Mouse (Mus musculus) hindbrain, embryonic 10.5 days (tissue): ENCODE data around the gene Gjb5. TPM values are rescaled to one million over a fixed set of nuclear protein-coding genes. Genes with fewer than 3 reads are reported as not detected.

Source experiments
- DNase-seq: peaks from one replicate; pipeline ENCODE4 v3.0.0-alpha.2; 2017; ENCODE audit warnings: low spot score
- H3K27ac ChIP-seq: fragments of 300-500 bp; sonication (generic); 2 replicates; pipeline ENCODE4 v1.5.1; 2016; ENCODE audit warnings: mild to moderate bottlenecking, moderate library complexity
- H3K27me3 ChIP-seq: fragments of 300-500 bp; sonication (generic); 2 replicates; pipeline ENCODE4 v1.6.1; 2016; ENCODE audit warnings: mild to moderate bottlenecking; ENCODE audit not compliant: poor library complexity, insufficient read depth, severe bottlenecking
- H3K36me3 ChIP-seq: fragments of 300-500 bp; sonication (generic); 2 replicates; pipeline ENCODE4 v1.6.1; 2016; ENCODE audit warnings: mild to moderate bottlenecking, moderate library complexity
- H3K4me1 ChIP-seq: fragments of 300-500 bp; sonication (generic); replicated peaks from 2 replicates; pipeline ENCODE4 v1.6.1; 2016; ENCODE audit warnings: mild to moderate bottlenecking
- H3K4me3 ChIP-seq: fragments of 300-500 bp; sonication (generic); 2 replicates; pipeline ENCODE4 v1.5.1; 2016; ENCODE audit warnings: mild to moderate bottlenecking, moderate library complexity
- H3K9me3 ChIP-seq: fragments of 300-500 bp; sonication (generic); 2 replicates; pipeline ENCODE4 v1.6.1; 2016; ENCODE audit warnings: mild to moderate bottlenecking, moderate library complexity
- WGBS: fragments of 180-500 bp; shearing (Covaris S2); methylation state at CpG from one replicate; pipeline ENCODE4 v1.1.7; 2016; 5-methylcytosine and 5-hydroxymethylcytosine counted together
- polyA plus RNA-seq: library from polyadenylated mRNA; unstranded; fragments of >200 nt; fragmentation: Nextera tagmentation; extraction: Ambion mirVana; gene quantifications from 2 replicates; pipeline ENCODE4 v1.2.1, GENCODE M21; 2016

The Gjb5 gene
- polyA plus RNA-seq = 0.85 and 2.1 TPM in 2 replicates

DNA sequence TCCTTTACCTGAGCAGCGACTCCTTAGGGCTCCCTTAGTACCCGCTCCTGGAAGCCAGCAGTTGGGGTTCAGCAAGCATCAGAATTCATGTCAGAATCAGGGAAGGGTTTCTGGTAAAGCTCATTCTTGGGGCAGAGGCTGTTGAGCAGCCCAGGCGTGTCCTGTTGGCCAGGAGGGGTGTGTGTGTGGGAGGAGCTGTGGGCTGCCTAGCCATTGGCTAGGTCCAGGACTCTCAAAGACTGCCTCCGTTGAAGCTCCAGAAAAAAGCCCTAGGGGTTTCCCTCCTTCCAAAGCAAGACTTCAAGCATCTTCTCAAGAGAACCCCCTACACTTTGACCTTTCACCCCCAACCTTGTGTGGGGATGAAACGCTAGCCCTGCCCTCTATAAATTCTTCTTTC is at the start of gene Gjb5:
Gene Gjb5, minus strand, starts transcription at position 164 of the 400 bp plus-strand sequence.
- H3K36me3 ChIP-seq = no peaks in the 10 kb centered on the region
- no peak within 1 kb of the TSS; the same call in 1 of the 2 replicates for H3K27ac ChIP-seq
- peaks cover 15% of the 10 kb centered on the region; the same call in 1 of the 2 replicates for H3K27me3 ChIP-seq
- no peak within 1 kb of the TSS for H3K4me3 ChIP-seq
- no peaks in the 10 kb centered on the region for H3K9me3 ChIP-seq
- WGBS = 27% methylated on average over 5 of the region's 5 CpGs
- peak; percentile 27 for DNase-seq
- peaks cover 47% of the 10 kb centered on the region for H3K4me1 ChIP-seq

DNA sequence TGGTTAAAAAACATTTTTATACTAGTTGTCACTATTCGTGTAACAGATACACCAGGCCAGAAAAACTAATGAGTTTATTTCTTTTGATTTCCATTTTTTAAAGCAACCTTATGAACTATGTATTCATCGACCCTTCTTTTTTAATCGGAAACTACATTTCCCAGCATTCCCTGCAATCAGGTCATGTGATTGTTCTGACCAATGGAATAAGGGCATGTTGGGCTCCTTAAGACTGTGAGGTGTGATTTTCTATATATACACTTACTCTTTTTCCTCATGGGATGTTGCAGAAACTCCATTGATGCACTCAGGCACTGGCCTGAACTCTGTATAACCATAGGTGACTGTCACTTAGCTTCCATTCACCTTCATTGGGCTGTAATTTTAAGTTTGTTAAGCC is 44.6 kb upstream of the Gjb5 start:
- H3K27ac ChIP-seq = no peak overlapping the region
- DNase-seq = no peak
- no peaks in the 10 kb centered on the region for H3K9me3 ChIP-seq
- no peaks in the 10 kb centered on the region for H3K27me3 ChIP-seq
- H3K4me1 ChIP-seq = no peaks in the 10 kb centered on the region
- H3K4me3 ChIP-seq = no peak overlapping the region
- H3K36me3 ChIP-seq = no peaks in the 10 kb centered on the region
- WGBS = 68% methylated on average over 3 of the region's 3 CpGs

DNA sequence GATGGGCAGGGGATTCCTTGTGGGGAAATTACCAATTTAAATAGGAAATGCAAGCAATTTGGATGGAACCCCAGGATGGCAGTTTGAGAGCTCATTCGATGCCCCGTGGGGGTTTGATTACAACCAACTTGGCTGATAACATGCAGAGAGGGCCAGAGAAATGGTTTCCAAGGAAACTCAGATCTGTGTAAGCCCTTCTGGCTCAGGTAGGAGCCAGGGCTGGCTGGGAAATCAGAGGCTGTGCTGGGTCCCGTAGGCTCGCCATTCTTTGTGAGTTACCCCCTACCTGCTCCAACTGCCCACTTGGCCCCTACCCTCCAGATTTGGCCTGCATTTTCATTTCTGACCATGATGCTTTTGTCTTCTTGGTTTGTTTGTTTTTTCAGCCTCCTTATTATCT is 44.2 kb upstream of the Gjb5 start:
- Histone ChIP-seq H3K4me3 (no peak overlapping the region), H3K9me3 (no peaks in the 10 kb centered on the region), H3K27ac (no peak overlapping the region), H3K36me3 (no peaks in the 10 kb centered on the region), H3K27me3 (no peaks in the 10 kb centered on the region), H3K4me1 (no peaks in the 10 kb centered on the region)
- 90% methylated on average over 4 of the region's 4 CpGs for WGBS
- DNase-seq = no peak

- H3K9me3 ChIP-seq = no peaks in the 10 kb centered on the region
- H3K27ac ChIP-seq = no peak overlapping the region
- no peak overlapping the region for H3K4me3 ChIP-seq
- H3K4me1 ChIP-seq = no peaks in the 10 kb centered on the region
- H3K36me3 ChIP-seq = no peaks in the 10 kb centered on the region
- 65% methylated on average over 11 of the region's 11 CpGs for WGBS
- no peaks in the 10 kb centered on the region for H3K27me3 ChIP-seq
- no peak for DNase-seq
Measured at GRCm38 (mm10) chr4:127400165-127401145, 42.5 kb upstream of the Gjb5 start.

- no peak overlapping the region for H3K27ac ChIP-seq
- H3K4me3 ChIP-seq = no peak overlapping the region
- H3K9me3 ChIP-seq = peaks cover 4% of the 10 kb centered on the region; the same call in 1 of the 2 replicates
- DNase-seq = no peak
- H3K27me3 ChIP-seq = no peaks in the 10 kb centered on the region
- H3K4me1 ChIP-seq = no peaks in the 10 kb centered on the region
- H3K36me3 ChIP-seq = no peaks in the 10 kb centered on the region
- WGBS = 83% methylated on average over 4 of the region's 4 CpGs
Measured at GRCm38 (mm10) chr4:127395591-127395990, 37.6 kb upstream of the Gjb5 start.

GRCm38 (mm10) chr4:127389645-127390044 is 31.7 kb upstream of the Gjb5 start:
- Histone ChIP-seq H3K36me3 (no peaks in the 10 kb centered on the region), H3K4me1 (peaks cover 5% of the 10 kb centered on the region; the same call in 1 of the 2 replicates), H3K9me3 (peaks cover 4% of the 10 kb centered on the region; the same call in 1 of the 2 replicates), H3K4me3 (no peak overlapping the region), H3K27me3 (no peaks in the 10 kb centered on the region), H3K27ac (no peak overlapping the region; the same call in 1 of the 2 replicates)
- 73% methylated on average over 13 of the region's 13 CpGs for WGBS
- no peak for DNase-seq

DNA sequence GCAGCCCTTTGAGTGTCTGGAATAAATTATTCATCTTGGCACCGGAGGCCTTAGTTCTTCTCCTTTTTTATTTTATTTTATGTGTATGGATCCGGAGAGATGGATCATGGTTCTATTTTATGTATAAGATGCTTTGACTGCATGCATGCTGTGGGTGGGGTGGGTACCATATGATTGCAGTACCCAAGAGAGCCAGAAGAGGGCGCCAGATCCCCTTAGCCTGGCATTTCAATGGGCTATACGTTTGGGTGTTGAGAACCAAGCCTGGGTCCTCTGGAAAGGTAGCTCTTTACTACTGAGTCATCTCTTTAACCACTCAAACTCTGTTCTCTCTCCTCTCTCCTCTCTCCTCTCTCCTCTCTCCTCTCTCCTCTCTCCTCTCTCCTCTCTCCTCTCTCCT is 19.4 kb upstream of the Gjb5 start:
- H3K4me1 ChIP-seq = peaks cover 32% of the 10 kb centered on the region
- no peak overlapping the region for H3K27ac ChIP-seq
- H3K27me3 ChIP-seq = no peaks in the 10 kb centered on the region
- 36% methylated on average over 4 of the region's 4 CpGs for WGBS
- no peaks in the 10 kb centered on the region for H3K9me3 ChIP-seq
- DNase-seq = no peak
- H3K36me3 ChIP-seq = no peaks in the 10 kb centered on the region
- H3K4me3 ChIP-seq = no peak overlapping the region

DNA sequence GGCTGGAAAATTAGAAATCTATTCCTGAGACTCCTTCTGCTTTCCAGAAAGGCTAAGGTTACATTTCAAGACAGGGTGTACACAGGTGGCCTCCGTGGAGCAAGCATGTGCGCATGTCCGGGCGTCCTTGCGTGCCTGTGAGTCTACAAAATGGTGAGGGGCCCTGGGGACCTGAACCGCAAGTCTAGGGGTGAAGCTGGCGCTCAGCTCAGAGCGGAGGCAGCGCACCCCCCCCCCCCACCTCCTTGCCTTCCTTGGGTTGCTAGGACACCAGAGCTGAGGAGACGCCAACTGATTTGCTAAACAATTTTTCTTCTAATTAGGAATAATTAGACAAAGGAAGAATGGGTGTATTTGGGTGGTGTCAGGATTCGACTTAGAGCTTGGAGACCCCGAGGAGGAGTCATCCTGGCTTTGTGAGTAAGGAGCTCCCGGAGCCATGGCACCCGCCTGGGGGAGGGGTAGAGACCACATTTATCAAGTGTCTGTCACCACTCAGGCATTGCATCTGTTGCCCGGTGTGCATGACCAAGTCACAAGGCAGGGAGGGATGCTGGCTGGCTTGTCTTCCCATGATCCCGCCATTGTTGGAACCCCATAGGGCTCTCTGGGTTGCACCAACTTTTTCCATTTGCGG is 17.7 kb upstream of the Gjb5 start:
- Histone ChIP-seq H3K27ac (peak overlapping the region; percentile 57; the same call in 1 of the 2 replicates), H3K4me3 (no peak overlapping the region), H3K36me3 (no peaks in the 10 kb centered on the region), H3K4me1 (peaks cover 33% of the 10 kb centered on the region), H3K27me3 (no peaks in the 10 kb centered on the region), H3K9me3 (no peaks in the 10 kb centered on the region)
- peak; percentile 64 for DNase-seq
- WGBS = 77% methylated on average over 17 of the region's 17 CpGs

- WGBS = 85% methylated on average over 4 of the region's 4 CpGs
- Histone ChIP-seq H3K4me1 (peaks cover 33% of the 10 kb centered on the region), H3K36me3 (no peaks in the 10 kb centered on the region), H3K27ac (no peak overlapping the region), H3K9me3 (no peaks in the 10 kb centered on the region), H3K4me3 (no peak overlapping the region), H3K27me3 (no peaks in the 10 kb centered on the region)
- DNase-seq = no peak
Measured at GRCm38 (mm10) chr4:127374645-127375044, 16.7 kb upstream of the Gjb5 start.

GRCm38 (mm10) chr4:127373491-127373890 is 15.5 kb upstream of the Gjb5 start:
- H3K4me3 ChIP-seq = no peak overlapping the region
- peaks cover 38% of the 10 kb centered on the region for H3K4me1 ChIP-seq
- H3K36me3 ChIP-seq = no peaks in the 10 kb centered on the region
- no peak for DNase-seq
- 80% methylated on average over 8 of the region's 8 CpGs for WGBS
- no peaks in the 10 kb centered on the region; the same call in 1 of the 2 replicates for H3K27me3 ChIP-seq
- no peak overlapping the region for H3K27ac ChIP-seq
- H3K9me3 ChIP-seq = no peaks in the 10 kb centered on the region

DNA sequence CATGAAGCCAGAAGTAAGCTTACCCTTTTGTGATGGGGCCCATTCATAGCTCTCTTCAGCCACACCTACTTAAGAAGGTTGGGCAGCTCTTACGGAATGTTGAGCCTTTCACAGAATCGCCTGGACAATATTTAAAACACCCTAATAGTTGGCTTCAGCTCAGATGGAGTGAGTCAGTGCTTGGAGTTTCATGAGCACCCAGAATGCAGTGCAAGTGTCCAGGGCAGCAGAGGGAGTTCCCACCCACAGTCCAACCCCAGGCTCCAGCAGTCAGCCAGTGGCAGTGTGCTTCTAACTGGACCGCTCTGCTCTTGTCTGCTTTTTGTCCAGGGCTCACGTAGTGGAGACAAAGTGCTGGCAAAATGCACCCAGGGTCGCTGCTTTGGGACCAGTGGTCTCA is 13.6 kb upstream of the Gjb5 start:
- Histone ChIP-seq H3K4me1 (peaks cover 38% of the 10 kb centered on the region), H3K9me3 (no peaks in the 10 kb centered on the region), H3K36me3 (no peaks in the 10 kb centered on the region), H3K4me3 (no peak overlapping the region), H3K27me3 (no peaks in the 10 kb centered on the region; the same call in 1 of the 2 replicates), H3K27ac (0 out of 2 replicates have a peak overlapping the region, but pooled peaks have one; percentile 40)
- 73% methylated on average over 5 of the region's 5 CpGs for WGBS
- DNase-seq = no peak

- 41% methylated on average over 2 of the region's 2 CpGs for WGBS
- Histone ChIP-seq H3K4me1 (peaks cover 34% of the 10 kb centered on the region), H3K27ac (no peak overlapping the region), H3K36me3 (no peaks in the 10 kb centered on the region), H3K9me3 (no peaks in the 10 kb centered on the region), H3K27me3 (peaks cover under 1% of the 10 kb centered on the region; the same call in 1 of the 2 replicates), H3K4me3 (no peak overlapping the region)
- peak; percentile 46 for DNase-seq
Measured at GRCm38 (mm10) chr4:127370447-127370846, 12.5 kb upstream of the Gjb5 start.
